Mouse (Mus musculus) stomach, postnatal 0 days (tissue): ENCODE results near the gene Pced1b.

Experiments
- CTCF ChIP-seq: IDR thresholded peaks from 2 replicates; pipeline ENCODE4 v1.5.1; 2016; ENCODE audit warnings: antibody characterized with exemption, low read depth, mild to moderate bottlenecking, moderate library complexity
- EP300 ChIP-seq: optimal IDR thresholded peaks from 2 replicates; pipeline ENCODE3; 2016; ENCODE audit warnings: antibody characterized with exemption

- TF ChIP-seq CTCF (no peak), EP300 (no peak)
These were observed 96.0 kb downstream of the Pced1b start for GRCm38 (mm10) chr15:97342945-97343344.
